Mouse (Mus musculus): ENCODE measurements at regions not wholly inside any gene's neighbourhood (a gene's known extent, or its start where the extent isn't known, plus 50 kb on each side); places are given as distances from the start of the nearest gene placed in this dataset.

- Histone ChIP-seq H3K9me3 (ENCODE audit: control insufficient read depth, low read length) (no peaks in the 10 kb centered on the region), H3K27ac (ENCODE audit: low read depth, low read length) (no peak overlapping the region), H3K4me3 (ENCODE audit: low read depth, low read length) (no peak overlapping the region), H3K9ac (ENCODE audit: low read length) (no peak overlapping the region), H3K27me3 (ENCODE audit: control insufficient read depth, insufficient read depth, low read length) (no peaks in the 10 kb centered on the region), H3K4me2 (ENCODE audit: low read depth, low read length, severe bottlenecking) (no peak overlapping the region), H3K36me3 (ENCODE audit: control insufficient read depth, insufficient read depth, low read length) (no peaks in the 10 kb centered on the region), H3K4me1 (replicated peaks; ENCODE audit: control insufficient read depth, insufficient read depth, low read length) (0 out of 2 replicates have a peak, but pooled peaks cover 2% of the 10 kb centered on the region)
- DNase-seq (ENCODE audit: low spot score) (no peak), ATAC-seq (replicated peaks; ENCODE audit: low FRiP score) (no peak)
- 51% methylated on average over 3 of the region's 3 CpGs for WGBS
These were observed 235.4 kb upstream of the F930015N05Rik start for GRCm38 (mm10) chr11:64671898-64672297.

- Histone ChIP-seq H3K27ac (ENCODE audit: low read depth, low read length) (no peak overlapping the region), H3K9ac (ENCODE audit: low read length) (no peak overlapping the region), H3K4me1 (replicated peaks; ENCODE audit: control insufficient read depth, insufficient read depth, low read length) (0 out of 2 replicates have a peak, but pooled peaks cover 2% of the 10 kb centered on the region), H3K4me2 (ENCODE audit: low read depth, low read length, severe bottlenecking) (no peak overlapping the region), H3K9me3 (ENCODE audit: control insufficient read depth, low read length) (no peaks in the 10 kb centered on the region), H3K36me3 (ENCODE audit: control insufficient read depth, insufficient read depth, low read length) (no peaks in the 10 kb centered on the region), H3K27me3 (ENCODE audit: control insufficient read depth, insufficient read depth, low read length) (no peaks in the 10 kb centered on the region), H3K4me3 (ENCODE audit: low read depth, low read length) (no peak overlapping the region)
- 66% methylated on average over 4 of the region's 4 CpGs for WGBS
- DNase-seq (ENCODE audit: low spot score): no peak
- ATAC-seq (replicated peaks; ENCODE audit: low FRiP score): no peak
These were observed 237.1 kb upstream of the F930015N05Rik start for GRCm38 (mm10) chr11:64673546-64673945.

- Histone ChIP-seq H3K36me3 (ENCODE audit: control insufficient read depth, insufficient read depth, low read length) (no peaks in the 10 kb centered on the region), H3K27ac (ENCODE audit: low read depth, low read length) (no peak overlapping the region), H3K9me3 (ENCODE audit: control insufficient read depth, low read length) (no peaks in the 10 kb centered on the region), H3K9ac (ENCODE audit: low read length) (no peak overlapping the region), H3K4me1 (replicated peaks; ENCODE audit: control insufficient read depth, insufficient read depth, low read length) (no peaks in the 10 kb centered on the region), H3K4me3 (ENCODE audit: low read depth, low read length) (no peak overlapping the region), H3K4me2 (ENCODE audit: low read depth, low read length, severe bottlenecking) (no peak overlapping the region), H3K27me3 (ENCODE audit: control insufficient read depth, insufficient read depth, low read length) (no peaks in the 10 kb centered on the region)
- ATAC-seq (replicated peaks; ENCODE audit: low FRiP score): no peak
- WGBS: 86% methylated on average over 1 of the region's 1 CpGs
- no peak for DNase-seq (ENCODE audit: low spot score)
These were observed 267.3 kb upstream of the F930015N05Rik start for GRCm38 (mm10) chr11:64703776-64704175.

- Histone ChIP-seq H3K36me3 (ENCODE audit: control insufficient read depth, insufficient read depth, low read length) (no peaks in the 10 kb centered on the region), H3K27ac (ENCODE audit: low read depth, low read length) (no peak overlapping the region), H3K4me2 (ENCODE audit: low read depth, low read length, severe bottlenecking) (no peak overlapping the region), H3K9ac (ENCODE audit: low read length) (no peak overlapping the region), H3K4me3 (ENCODE audit: low read depth, low read length) (no peak overlapping the region), H3K9me3 (ENCODE audit: control insufficient read depth, low read length) (no peaks in the 10 kb centered on the region), H3K27me3 (ENCODE audit: control insufficient read depth, insufficient read depth, low read length) (no peaks in the 10 kb centered on the region), H3K4me1 (replicated peaks; ENCODE audit: control insufficient read depth, insufficient read depth, low read length) (no peaks in the 10 kb centered on the region)
- ATAC-seq (replicated peaks; ENCODE audit: low FRiP score) (no peak), DNase-seq (ENCODE audit: low spot score) (no peak)
- 79% methylated on average over 2 of the region's 2 CpGs for WGBS
These were observed 267.0 kb upstream of the Elac2 start for GRCm38 (mm10) chr11:64711801-64712200.

GRCm38 (mm10) chr11:64715182-64715581 is 263.7 kb upstream of the Elac2 start:
- Histone ChIP-seq H3K27me3 (ENCODE audit: control insufficient read depth, insufficient read depth, low read length) (no peaks in the 10 kb centered on the region), H3K4me3 (ENCODE audit: low read depth, low read length) (no peak overlapping the region), H3K4me2 (ENCODE audit: low read depth, low read length, severe bottlenecking) (no peak overlapping the region), H3K27ac (ENCODE audit: low read depth, low read length) (no peak overlapping the region), H3K9me3 (ENCODE audit: control insufficient read depth, low read length) (no peaks in the 10 kb centered on the region), H3K36me3 (ENCODE audit: control insufficient read depth, insufficient read depth, low read length) (no peaks in the 10 kb centered on the region), H3K4me1 (replicated peaks; ENCODE audit: control insufficient read depth, insufficient read depth, low read length) (no peaks in the 10 kb centered on the region), H3K9ac (ENCODE audit: low read length) (no peak overlapping the region)
- WGBS: 81% methylated on average over 1 of the region's 1 CpGs
- no peak for DNase-seq (ENCODE audit: low spot score)
- ATAC-seq (replicated peaks; ENCODE audit: low FRiP score): no peak

GRCm38 (mm10) chr11:64718316-64719085 is 260.3 kb upstream of the Elac2 start:
- H3K9me3 ChIP-seq (ENCODE audit: control insufficient read depth, low read length): no peaks in the 10 kb centered on the region
- 26% methylated on average over 5 of the region's 5 CpGs for WGBS
- H3K4me1 ChIP-seq (replicated peaks; ENCODE audit: control insufficient read depth, insufficient read depth, low read length): no peaks in the 10 kb centered on the region
- H3K27ac ChIP-seq (ENCODE audit: low read depth, low read length): no peak overlapping the region
- no peak overlapping the region for H3K9ac ChIP-seq (ENCODE audit: low read length)
- ATAC-seq (replicated peaks; ENCODE audit: low FRiP score) (no peak), DNase-seq (ENCODE audit: low spot score) (peak; percentile 84)
- H3K36me3 ChIP-seq (ENCODE audit: control insufficient read depth, insufficient read depth, low read length): no peaks in the 10 kb centered on the region
- no peak overlapping the region for H3K4me2 ChIP-seq (ENCODE audit: low read depth, low read length, severe bottlenecking)
- no peak overlapping the region for H3K4me3 ChIP-seq (ENCODE audit: low read depth, low read length)
- no peaks in the 10 kb centered on the region for H3K27me3 ChIP-seq (ENCODE audit: control insufficient read depth, insufficient read depth, low read length)

- WGBS: 90% methylated on average over 5 of the region's 5 CpGs
- Histone ChIP-seq H3K36me3 (ENCODE audit: control insufficient read depth, insufficient read depth, low read length) (no peaks in the 10 kb centered on the region), H3K4me3 (ENCODE audit: low read depth, low read length) (no peak overlapping the region), H3K9ac (ENCODE audit: low read length) (no peak overlapping the region), H3K9me3 (ENCODE audit: control insufficient read depth, low read length) (no peaks in the 10 kb centered on the region), H3K4me1 (replicated peaks; ENCODE audit: control insufficient read depth, insufficient read depth, low read length) (no peaks in the 10 kb centered on the region), H3K27me3 (ENCODE audit: control insufficient read depth, insufficient read depth, low read length) (no peaks in the 10 kb centered on the region), H3K27ac (ENCODE audit: low read depth, low read length) (no peak overlapping the region), H3K4me2 (ENCODE audit: low read depth, low read length, severe bottlenecking) (no peak overlapping the region)
- no peak for DNase-seq (ENCODE audit: low spot score)
- no peak for ATAC-seq (replicated peaks; ENCODE audit: low FRiP score)
These were observed 252.6 kb upstream of the Elac2 start for GRCm38 (mm10) chr11:64726249-64726648.

- H3K4me3 ChIP-seq (ENCODE audit: low read depth, low read length): no peak overlapping the region
- no peaks in the 10 kb centered on the region for H3K27me3 ChIP-seq (ENCODE audit: control insufficient read depth, insufficient read depth, low read length)
- DNase-seq (ENCODE audit: low spot score): no peak
- H3K9ac ChIP-seq (ENCODE audit: low read length): no peak overlapping the region
- WGBS: 76% methylated on average over 5 of the region's 5 CpGs
- H3K4me1 ChIP-seq (replicated peaks; ENCODE audit: control insufficient read depth, insufficient read depth, low read length): no peaks in the 10 kb centered on the region
- ATAC-seq (replicated peaks; ENCODE audit: low FRiP score): no peak
- no peak overlapping the region for H3K27ac ChIP-seq (ENCODE audit: low read depth, low read length)
- H3K9me3 ChIP-seq (ENCODE audit: control insufficient read depth, low read length): no peaks in the 10 kb centered on the region
- H3K36me3 ChIP-seq (ENCODE audit: control insufficient read depth, insufficient read depth, low read length): no peaks in the 10 kb centered on the region
- H3K4me2 ChIP-seq (ENCODE audit: low read depth, low read length, severe bottlenecking): no peak overlapping the region
These were observed 250.9 kb upstream of the Elac2 start for GRCm38 (mm10) chr11:64727841-64728421.

GRCm38 (mm10) chr11:64738948-64739347 is 239.9 kb upstream of the Elac2 start:
- DNase-seq (ENCODE audit: low spot score): no peak
- Histone ChIP-seq H3K9me3 (ENCODE audit: control insufficient read depth, low read length) (no peaks in the 10 kb centered on the region), H3K4me3 (ENCODE audit: low read depth, low read length) (no peak overlapping the region), H3K9ac (ENCODE audit: low read length) (no peak overlapping the region), H3K4me2 (ENCODE audit: low read depth, low read length, severe bottlenecking) (no peak overlapping the region), H3K27ac (ENCODE audit: low read depth, low read length) (no peak overlapping the region), H3K36me3 (ENCODE audit: control insufficient read depth, insufficient read depth, low read length) (no peaks in the 10 kb centered on the region), H3K27me3 (ENCODE audit: control insufficient read depth, insufficient read depth, low read length) (no peaks in the 10 kb centered on the region), H3K4me1 (replicated peaks; ENCODE audit: control insufficient read depth, insufficient read depth, low read length) (no peaks in the 10 kb centered on the region)
- WGBS: 79% methylated on average over 7 of the region's 7 CpGs
- no peak for ATAC-seq (replicated peaks; ENCODE audit: low FRiP score)

All from forebrain, embryonic 11.5 days (tissue).